Mouse (Mus musculus): ENCODE results near the gene Dnajc11. TPM values are rescaled to one million over a fixed set of nuclear protein-coding genes. Genes with fewer than 3 reads are reported as not detected.

Gene Dnajc11
- polyA plus RNA-seq (2017; shearing (Covaris generic)), result 60.0 TPM

DNA sequence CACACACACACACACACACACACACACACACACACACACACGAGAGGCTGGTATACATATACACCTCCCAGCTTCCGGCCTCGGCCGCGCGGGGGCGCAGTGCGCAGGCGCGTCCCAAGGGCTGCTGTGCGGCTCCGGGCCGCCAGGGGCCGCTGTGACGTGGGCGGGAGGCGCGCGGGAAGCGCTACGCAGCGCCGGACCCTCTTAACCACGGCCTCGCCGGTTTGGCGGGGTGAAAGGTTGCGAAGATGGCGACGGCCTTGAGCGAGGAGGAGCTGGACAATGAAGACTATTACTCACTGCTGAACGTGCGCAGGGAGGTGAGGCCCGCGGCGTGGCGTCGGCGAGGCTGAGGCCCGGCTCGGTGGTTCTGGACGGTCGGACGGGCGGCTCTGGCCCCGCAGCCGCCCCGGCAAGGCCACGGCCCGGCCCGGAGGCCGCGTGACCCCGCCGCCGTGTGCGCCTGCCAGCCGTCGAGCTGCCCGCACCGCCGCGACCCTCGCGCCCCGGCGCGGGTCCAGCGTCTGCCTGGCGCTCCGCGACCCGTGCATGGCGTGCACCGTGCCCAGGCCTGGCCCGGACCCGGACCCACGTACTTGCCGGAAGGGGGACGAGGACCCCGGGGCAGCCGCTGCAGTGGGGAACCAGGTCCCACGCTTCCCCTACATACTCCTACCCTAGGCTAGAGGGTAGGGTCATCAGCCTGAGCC is at the start of gene Dnajc11:
Gene Dnajc11 (plus strand): TSS at position 187 of the 710 bp plus-strand sequence.

DNA sequence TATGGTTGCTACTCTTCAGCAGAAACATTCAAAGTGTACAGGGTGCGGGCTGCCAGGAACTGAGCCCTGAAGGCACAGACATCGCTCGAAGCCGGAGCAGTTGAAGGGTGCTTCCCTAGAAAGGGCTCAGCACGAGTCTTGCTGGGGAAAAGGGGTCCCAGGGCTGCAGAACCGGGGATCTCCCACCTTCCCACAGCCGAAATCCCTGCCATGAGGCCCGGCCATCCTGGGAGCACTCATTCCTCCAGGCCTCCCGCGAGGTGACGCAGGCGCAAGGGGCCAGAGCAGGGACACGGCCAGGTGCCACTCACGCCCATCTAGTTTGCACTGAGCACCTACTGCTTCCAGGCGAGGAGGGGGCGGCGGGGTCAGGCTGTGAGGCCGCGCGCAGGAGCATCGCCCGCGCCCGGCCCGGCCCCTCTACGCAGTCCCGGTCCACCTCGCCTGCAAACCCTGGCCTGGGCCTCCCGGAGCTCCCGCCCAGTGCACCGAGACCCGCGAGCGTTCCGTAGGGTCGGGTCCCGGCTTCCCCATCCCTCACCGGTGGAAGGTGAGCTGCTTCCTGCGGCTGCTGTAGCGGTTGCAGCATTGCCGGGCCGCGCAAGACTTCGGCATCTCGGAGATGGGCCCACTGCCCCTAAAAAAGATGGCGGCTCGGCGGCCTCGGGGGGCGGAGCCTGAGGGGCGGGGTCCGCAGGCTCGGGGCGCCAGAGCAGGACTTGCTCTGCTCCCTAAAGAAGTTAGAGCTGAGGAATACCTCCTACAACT is 55.0 kb downstream of the Dnajc11 start, which contains the start of gene Thap3:
Gene Thap3 (minus strand): TSS at position 656 of the 768 bp plus-strand sequence.

DNA sequence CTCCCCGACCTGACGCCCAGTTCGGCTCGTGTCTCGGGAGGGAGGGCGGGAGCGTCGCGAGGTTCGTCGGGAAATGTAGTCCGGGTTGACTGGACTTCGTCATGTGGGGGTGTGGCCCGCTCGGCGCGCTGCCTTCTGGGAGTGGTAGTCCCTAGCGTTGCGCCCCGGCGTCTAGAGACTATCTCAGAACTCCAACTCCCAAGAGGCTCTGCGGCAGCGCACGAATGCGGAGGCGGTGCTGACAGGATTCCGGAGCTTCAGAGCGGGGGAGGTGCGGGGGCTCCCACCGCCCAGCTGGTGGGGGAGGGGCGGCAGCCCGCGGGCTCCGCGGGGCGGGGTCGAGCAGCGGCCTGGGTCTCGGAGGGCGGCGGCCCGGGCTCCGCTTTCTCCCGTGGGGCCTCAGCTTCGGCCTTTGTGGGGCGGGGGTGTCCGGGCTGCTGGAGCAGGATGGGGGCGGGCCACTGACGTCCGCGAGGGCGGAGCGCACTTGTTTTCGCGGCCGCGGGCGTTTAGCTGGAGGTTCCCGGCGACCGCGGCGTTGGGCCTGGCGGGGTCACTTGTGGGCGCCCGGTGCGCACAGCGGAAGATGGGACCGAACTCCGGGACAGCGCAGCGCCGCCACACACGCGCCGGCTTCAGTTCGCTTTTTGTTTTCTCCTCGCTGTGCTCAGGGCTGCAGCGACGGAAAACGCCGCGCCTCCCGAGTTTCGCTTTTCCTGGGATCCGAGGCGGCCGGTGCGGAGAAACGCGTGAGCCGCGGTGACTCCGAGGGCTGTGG is 62.9 kb downstream of the Dnajc11 start, which contains the start of gene Phf13:
Gene Phf13 (minus strand): TSS at position 86 of the 778 bp plus-strand sequence.

DNA sequence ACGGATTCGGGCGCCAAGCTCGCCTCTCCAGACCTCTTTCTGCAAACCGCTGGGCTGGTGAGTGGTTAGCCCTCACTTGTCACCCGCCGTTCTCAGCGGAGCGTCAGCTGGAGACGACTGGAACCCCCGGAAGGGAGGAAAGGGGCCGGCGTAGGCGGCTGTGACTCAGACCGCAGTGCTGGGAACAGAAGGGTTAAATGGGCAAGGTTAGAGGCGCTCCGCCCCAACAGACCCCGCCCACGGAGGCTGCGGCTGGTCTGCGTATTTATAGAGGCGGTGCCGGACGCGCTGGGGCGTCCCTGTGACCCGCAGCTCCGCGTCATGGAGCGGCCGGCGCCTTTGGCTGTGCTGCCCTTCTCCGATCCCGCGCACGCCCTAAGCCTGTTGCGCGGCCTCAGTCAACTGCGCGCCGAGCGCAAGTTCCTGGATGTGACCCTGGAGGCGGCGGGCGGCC is 75.2 kb downstream of the Dnajc11 start, which contains the start of gene Klhl21:
Gene Klhl21 (plus strand): TSS at position 182 of the 454 bp plus-strand sequence.

GRCm38 (mm10) chr4:152027524-152027923 is 94.0 kb downstream of the Dnajc11 start, which contains the start of gene Zbtb48:
Gene Zbtb48 (minus strand): TSS chr4:152027671.

Other genes starting within 250 kb of the Dnajc11 start
- gene Camta1, start 71.8 kb upstream of the Dnajc11 start, polyA plus RNA-seq (2017; shearing (Covaris generic)), result 23.4 TPM
- gene Thap3, start 55.3 kb downstream of the Dnajc11 start, polyA plus RNA-seq (2017; shearing (Covaris generic)), result 134 TPM
- 3.0 TPM for gene Phf13, start 62.6 kb downstream of the Dnajc11 start, polyA plus RNA-seq (2017; shearing (Covaris generic))
- gene Klhl21, start 75.1 kb downstream of the Dnajc11 start, polyA plus RNA-seq (2017; shearing (Covaris generic)), result 1.2 TPM
- 34.9 TPM for gene Zbtb48, start 94.0 kb downstream of the Dnajc11 start, polyA plus RNA-seq (2017; shearing (Covaris generic))
- gene Tas1r1, start 104.9 kb downstream of the Dnajc11 start, polyA plus RNA-seq (2017; shearing (Covaris generic)), result not detected
- 6.6 TPM for gene Nol9, start 105.6 kb downstream of the Dnajc11 start, polyA plus RNA-seq (2017; shearing (Covaris generic))
- 4.3 TPM for gene Plekhg5, start 138.8 kb downstream of the Dnajc11 start, polyA plus RNA-seq (2017; shearing (Covaris generic))
- 221 TPM for gene Tnfrsf25, start 182.2 kb downstream of the Dnajc11 start, polyA plus RNA-seq (2017; shearing (Covaris generic))
- gene Espn, start 218.7 kb downstream of the Dnajc11 start, polyA plus RNA-seq (2017; shearing (Covaris generic)), result 14.8 TPM
- gene Hes2, start 225.2 kb downstream of the Dnajc11 start, polyA plus RNA-seq (2017; shearing (Covaris generic)), result not detected
- 84.5 TPM for gene Acot7, start 244.4 kb downstream of the Dnajc11 start, polyA plus RNA-seq (2017; shearing (Covaris generic))